Mouse (Mus musculus): ENCODE results near the gene Gpbp1.
A peak's percentile ranks its signal among the peaks of the same experiment; 100 is the strongest.

Gene Gpbp1

DNA sequence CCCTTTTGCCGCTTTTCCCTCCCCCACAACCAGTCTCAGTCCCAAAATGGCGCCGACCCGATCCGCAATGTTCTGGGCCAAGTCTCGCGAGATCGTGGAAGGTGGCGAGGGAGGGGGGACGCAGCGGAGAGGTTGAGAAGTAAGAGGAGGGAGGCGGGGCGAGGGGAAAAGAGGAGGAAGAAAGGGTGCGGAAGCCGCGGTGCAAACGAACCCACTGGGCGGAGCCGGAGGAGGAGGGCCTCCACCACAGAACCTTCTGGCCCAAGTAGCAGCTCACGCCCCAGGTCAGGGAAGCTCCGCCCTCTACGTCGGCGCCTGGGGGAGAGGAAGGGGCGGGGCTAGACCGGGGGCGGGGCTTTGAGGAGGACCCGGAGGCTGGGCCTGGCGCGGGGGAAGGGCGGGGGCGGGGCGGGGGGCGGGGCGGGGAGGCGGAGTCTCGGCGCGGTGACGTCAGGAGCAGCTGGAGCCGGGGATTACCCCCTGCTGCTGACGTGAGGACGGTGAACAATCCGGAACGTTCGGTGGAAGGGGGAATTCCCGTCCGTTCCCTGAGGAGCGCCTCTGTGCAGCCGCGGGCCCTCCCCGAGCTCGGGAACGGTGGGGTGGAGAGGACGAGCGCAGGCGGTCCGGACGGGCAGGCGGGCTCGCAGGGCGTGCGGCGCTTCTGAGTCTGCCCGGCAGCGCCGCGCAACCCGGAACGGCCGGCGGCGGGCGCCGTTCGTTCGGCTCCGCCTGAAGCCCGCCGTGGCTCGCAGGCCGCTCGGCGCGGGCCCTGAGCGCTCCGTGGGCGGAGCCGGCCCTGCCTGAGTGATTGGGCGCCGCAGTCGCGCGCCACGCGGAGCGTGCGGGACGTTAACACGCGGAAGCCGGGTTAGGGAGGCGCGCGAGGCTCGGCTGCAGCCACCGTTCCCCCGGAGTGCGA lies at the start of gene Gpbp1:
TSS of gene Gpbp1 (minus strand) at position 310 of the 922 bp plus-strand sequence.
- DNase-seq (ENCODE audit: low read depth, low spot score): peak; percentile 100

GRCm38 (mm10) chr13:111537718-111538117 lies 47.8 kb upstream of the Gpbp1 start:
- DNase-seq (ENCODE audit: low read depth, low spot score): no peak

DNA sequence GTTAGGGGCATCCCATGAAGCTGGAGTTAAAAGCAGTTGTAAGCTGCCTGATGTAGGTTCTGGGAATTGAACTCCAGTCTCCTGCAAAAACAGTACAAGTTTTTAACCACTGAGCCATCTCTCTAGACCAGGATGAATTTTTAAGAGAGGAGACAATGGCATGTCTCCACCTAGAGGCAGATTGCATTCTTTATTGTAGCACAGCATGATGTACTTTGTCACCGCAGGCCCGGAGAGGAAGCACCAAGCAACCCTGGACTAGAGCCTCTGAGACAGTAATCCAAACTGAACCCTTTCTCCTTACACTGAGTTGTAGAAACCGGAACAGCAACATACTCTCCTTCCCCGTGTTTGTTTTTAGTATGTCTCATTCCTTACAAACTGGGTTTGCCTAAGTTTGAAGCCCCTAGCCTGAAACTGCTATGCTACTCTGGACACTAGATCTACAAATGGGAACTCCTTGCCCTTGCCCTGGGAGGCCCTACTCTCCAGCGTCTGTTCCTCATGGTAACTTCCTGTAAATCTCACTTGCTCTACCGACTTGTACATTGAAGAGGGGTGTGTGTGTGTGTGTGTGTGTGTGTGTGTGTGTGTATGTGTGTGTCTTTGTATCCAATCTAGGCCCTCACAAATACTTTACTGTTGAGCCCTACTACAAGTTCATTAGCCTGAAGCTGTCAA lies 46.4 kb upstream of the Gpbp1 start:
- DNase-seq (ENCODE audit: low read depth, low spot score): no peak

DNA sequence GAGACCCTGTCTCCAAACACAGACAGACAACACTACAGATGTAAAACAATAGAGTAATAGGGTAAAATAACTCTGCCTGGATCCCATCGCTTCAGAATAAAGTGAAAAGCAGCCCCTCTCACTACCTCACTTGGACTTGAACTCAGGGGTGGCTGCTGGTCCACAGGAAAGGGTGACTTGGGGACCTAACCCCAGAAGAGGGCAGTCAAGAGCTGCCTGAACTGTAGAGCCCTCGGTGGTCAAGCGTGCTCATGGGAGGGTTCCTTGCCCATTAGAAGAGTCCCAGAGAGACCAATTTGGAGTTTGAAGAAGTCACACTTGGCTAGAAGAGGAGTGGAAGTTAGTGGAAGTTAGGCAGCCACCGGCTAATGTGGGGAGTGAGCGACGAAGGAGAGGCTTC lies 44.2 kb upstream of the Gpbp1 start:
- no peak for DNase-seq (ENCODE audit: low read depth, low spot score)

GRCm38 (mm10) chr13:111532178-111532948 lies 42.5 kb upstream of the Gpbp1 start:
- no peak for DNase-seq (ENCODE audit: low read depth, low spot score)

- DNase-seq (ENCODE audit: low read depth, low spot score): no peak
These were observed 41.8 kb upstream of the Gpbp1 start for GRCm38 (mm10) chr13:111531701-111532100.

GRCm38 (mm10) chr13:111524277-111524676 lies 34.4 kb upstream of the Gpbp1 start:
- no peak for DNase-seq (ENCODE audit: low read depth, low spot score)

DNA sequence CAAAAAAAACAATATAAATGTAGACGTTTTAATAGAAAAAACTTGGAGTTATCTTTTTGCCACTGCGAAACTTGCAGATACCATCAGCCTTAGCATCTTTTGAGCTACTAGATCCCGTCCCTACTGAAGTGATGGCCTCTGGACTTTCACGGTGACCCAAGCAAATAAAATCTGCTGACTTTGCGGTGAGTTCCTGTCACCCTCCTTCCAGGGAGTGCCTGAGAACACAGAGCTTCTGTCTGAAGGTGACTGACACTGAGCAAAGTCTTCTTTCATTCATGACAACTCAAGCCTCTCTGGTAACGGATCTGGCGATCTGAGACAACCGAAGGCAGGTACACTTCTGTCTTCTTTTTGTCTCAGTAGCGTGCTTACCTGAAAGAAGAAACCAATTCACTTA lies 32.4 kb upstream of the Gpbp1 start:
- no peak for DNase-seq (ENCODE audit: low read depth, low spot score)

DNA sequence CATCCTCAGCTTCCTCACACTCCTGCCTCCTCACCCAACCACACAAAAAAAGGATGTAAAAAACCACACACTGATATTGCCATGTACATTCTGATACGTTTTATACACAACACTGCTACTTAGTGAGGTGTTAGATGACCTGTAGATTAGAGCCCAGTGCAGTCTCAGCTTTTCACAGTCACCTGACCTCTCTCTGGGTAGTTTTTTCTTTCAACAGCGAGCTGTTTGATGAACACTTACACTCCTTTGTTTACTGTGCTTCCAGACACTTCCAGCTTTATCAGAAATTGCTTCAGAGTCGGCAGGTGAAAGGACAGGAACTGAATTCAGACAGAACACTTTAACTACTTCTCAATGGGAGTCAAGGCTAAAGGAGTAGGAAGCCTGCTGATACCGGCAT lies 30.5 kb upstream of the Gpbp1 start:
- no peak for DNase-seq (ENCODE audit: low read depth, low spot score)

GRCm38 (mm10) chr13:111518332-111518731 lies 28.4 kb upstream of the Gpbp1 start:
- no peak for DNase-seq (ENCODE audit: low read depth, low spot score)

DNA sequence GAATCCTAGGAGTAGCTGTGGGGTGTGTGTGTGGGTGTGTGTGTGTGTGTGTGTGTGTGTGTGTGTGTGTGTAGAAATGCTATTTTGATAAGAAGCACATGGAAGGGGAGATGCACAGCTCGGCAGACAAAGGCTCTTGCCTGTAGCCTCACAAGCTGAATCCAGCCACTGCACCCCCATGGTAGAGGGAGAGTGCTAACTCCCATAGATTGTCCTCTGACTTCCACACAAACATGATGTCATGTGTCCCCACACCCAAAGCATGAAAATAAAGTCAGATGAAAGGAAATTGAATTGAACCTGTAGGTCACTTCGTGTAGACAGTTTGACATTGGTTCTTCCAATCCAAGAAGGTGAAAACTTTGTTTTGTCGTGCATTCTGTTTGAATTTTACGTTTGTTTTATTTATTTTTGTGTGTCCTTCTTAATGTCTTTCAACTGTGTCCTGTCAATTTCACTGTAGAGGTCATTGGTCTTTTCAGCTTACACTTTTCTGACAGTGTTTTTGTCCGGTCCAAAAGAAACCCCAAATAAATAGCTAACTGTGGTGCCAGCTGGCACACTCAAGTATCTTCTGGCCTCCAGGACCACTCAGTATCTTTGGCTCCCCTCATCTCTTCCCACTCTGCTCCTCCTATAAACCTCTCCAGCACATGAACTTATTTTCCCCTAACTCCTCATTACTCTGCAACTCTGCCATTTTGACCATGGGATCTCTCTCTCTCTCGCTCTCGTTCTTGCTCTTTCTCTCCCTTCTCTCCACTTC lies 26.7 kb upstream of the Gpbp1 start:
- no peak for DNase-seq (ENCODE audit: low read depth, low spot score)

DNA sequence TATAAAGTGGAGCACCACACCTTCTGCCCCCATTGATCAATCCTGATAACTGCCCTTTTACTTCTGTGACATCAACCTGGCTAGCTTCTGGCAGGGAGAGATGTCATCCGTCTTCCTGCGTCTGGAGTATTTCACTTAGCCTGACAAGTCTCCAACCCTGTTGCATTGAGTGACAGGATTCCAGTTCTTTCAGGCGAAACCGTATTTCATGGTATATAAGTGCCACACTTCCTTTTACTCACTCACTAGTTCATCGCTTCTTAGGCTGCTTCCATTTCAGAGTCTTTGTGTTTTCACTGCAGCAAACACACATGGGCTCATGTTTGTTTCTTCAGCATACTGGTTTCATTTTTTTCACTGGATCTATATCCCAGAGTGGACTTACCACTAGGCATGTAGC lies 19.5 kb upstream of the Gpbp1 start:
- DNase-seq (ENCODE audit: low read depth, low spot score): no peak

- no peak for DNase-seq (ENCODE audit: low read depth, low spot score)
These were observed 18.7 kb upstream of the Gpbp1 start for GRCm38 (mm10) chr13:111508645-111509044.

DNA sequence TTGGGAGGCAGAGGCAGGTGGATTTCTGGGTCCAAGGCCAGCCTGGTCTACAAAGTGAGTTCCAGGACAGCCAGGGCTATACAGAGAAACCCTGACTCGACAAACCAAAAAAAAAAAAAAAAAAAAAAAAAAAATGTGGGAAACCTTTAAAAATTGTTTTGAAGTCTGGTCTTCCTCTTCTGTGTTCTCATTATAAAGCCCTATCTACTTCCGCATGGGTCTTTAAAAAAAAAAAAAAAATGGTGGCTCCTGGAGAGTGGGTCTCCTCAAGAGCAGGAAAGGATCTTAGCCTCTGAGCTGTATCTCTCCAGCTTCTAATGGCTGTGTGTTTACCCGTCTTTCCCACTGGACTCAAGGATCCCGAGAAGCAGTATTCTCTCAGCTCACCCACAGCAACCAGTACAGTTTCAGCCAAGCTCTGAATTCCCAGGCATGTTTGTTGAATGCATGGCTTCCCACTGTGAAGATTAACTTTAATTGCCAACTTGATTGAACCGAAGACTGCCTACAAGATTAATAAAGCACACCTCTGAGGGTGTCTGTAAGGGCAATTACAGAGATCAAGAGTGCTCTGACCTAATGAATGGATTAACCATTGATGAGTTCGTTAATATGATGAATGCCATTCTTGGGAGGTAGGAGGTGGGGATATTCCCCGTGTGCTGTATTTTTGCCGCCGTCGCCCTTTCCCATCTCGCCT lies 4.6 kb upstream of the Gpbp1 start:
- DNase-seq (ENCODE audit: low read depth, low spot score): no peak

DNA sequence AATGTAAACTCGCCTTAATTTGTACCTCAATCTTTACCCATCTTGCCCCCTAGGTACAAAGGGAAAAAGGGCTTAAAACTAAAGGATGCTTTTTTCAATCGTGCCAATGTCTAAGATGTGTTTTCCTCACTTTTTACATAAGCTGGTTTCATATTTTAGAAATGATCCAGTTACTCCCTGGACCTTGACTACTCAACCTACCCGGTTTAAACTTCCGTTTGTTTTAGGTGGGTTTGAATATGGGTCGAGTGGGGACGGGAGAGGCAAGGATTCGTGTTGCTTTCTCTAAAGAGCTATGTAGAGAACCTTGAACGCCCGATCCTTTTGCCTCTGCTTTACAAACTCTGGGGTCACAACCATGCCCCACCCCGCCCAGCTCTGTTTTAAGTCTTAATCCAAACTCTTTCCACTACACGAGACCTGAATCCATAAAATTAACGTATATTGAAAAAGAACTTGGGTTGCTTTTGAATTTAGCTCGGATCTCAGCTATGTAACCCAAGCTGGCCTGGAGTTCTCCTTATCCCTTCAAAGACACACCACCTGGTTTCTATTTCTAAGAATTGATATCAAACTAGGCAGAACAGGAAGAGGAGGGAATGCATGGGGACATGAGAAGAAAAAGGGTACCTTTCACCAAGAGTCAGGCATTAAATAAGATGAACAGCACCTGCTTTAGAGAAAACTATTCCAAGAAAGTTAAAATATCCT lies 1.3 kb upstream of the Gpbp1 start:
- no peak for DNase-seq (ENCODE audit: low read depth, low spot score)

GRCm38 (mm10) chr13:111489502-111489801 lies 459 bp downstream of the Gpbp1 start:
- DNase-seq (ENCODE audit: low read depth, low spot score): no peak

- no peak for DNase-seq (ENCODE audit: low read depth, low spot score)
These were observed 1.0 kb downstream of the Gpbp1 start for GRCm38 (mm10) chr13:111488651-111489501.

GRCm38 (mm10) chr13:111477695-111478094 lies 12.2 kb downstream of the Gpbp1 start:
- DNase-seq (ENCODE audit: low read depth, low spot score): no peak

DNA sequence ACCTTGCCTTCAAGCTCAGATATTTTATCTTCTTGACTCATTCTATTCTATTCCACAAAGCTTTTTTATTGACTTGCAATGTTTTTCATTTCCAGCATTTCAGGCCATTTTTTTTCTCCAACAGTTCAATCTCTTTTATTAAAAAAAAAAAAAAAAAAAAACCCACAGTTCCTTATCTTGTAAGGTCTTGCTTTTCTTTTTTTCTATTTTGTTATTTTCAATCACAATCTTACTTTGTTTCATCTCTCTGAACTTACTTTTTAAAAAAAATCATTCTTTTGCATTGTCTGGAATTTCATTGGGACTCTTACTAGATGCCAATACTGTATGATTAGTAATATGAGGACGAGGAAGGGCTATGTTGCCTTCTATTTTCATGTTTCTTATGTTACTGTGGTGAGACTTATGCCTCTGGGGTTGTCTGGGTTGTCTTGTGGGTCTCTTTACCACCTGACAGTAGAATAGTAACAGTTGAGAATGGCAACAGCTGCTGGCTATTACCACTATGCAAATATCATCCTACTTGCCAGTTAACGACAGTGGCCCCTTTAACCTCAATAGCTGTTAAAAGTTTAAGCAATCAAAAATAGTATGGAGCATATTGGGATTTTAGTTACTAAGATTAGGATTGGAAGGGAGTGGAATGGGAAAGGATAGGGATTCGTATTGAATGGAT lies 19.2 kb downstream of the Gpbp1 start:
- DNase-seq (ENCODE audit: low read depth, low spot score): no peak
